13 mouse cellular contexts compared by ENCODE assay signal in the genomic region with DNA sequence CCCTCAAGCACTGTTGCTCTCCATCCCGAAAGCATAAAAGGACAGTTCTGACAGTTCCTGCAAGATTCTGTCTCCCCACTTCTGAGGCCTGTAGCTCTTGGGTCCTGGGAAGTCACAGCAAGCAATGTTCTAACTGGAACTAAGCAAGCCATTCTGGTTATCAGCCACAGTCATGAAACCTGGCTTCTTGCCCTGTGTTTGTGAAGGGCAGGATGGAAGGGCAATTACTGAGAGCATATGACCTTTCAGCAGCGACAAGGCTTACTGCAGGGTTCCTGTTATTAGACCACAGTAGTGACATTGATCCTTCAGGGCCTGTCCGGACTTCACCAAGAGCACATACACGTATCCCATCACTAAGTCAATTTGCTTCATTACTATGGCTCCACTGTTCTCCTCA.
DNase-seq lines count a peak whose midpoint lies in the region; ATAC-seq and TF ChIP-seq lines count a peak whose summit lies in the region.
"Had no signal": no experiment of that assay in that cellular context is flagged by ENCODE, and none has a peak within 500 bp of the region (broad histone marks: within the 10 kb centered on the region; RNA-seq: fewer than 3 reads in every experiment).

No protein-coding gene starts in this region.

- peak overlapping the region; percentile 58 for H3K27ac ChIP-seq in gastrocnemius, adult 2 months
- peak overlapping the region; percentile 91 for H3K27ac ChIP-seq in heart, embryonic 15.5 days
- peak overlapping the region; percentile 75 for H3K27ac ChIP-seq in liver, postnatal 0 days (ENCODE audit: low read depth)
- no peak overlapping the region for H3K27ac ChIP-seq in layer of hippocampus, adult 2 months
- H3K27ac ChIP-seq: embryonic facial prominence, embryonic 12.5 days; liver, embryonic 14.5 days had no signal

- peak; percentile 37 for DNase-seq in gastrocnemius, adult 2 months
- DNase-seq in gastrocnemius, adult 8-10 months (ENCODE audit: low spot score in 2 of 2), result no peak
- peak; percentile 80 for DNase-seq in adrenal gland, postnatal 10 days
- DNase-seq in liver, postnatal 0 days, result peak; percentile 58
- no peak for DNase-seq in layer of hippocampus, adult 2 months (ENCODE audit: low spot score in 2 of 2)
- no peak for DNase-seq in left cerebral cortex, postnatal 10 days (ENCODE audit: extremely low spot score in 1 of 2, low spot score in 2 of 2)
- DNase-seq in right cerebral cortex, postnatal 10 days (ENCODE audit: low spot score in 2 of 2), result no peak
- DNase-seq: right cerebral cortex, adult 18-20 months had no signal

- peaks cover 22% of the 10 kb centered on the region for H3K4me1 ChIP-seq in heart, embryonic 15.5 days (replicated peaks)
- peaks cover 10% of the 10 kb centered on the region; the same call in 1 of the 2 replicates for H3K4me1 ChIP-seq in liver, postnatal 0 days (ENCODE audit: insufficient read depth)
- H3K4me1 ChIP-seq: embryonic facial prominence, embryonic 12.5 days had no signal

- H3K9me3 ChIP-seq in heart, embryonic 15.5 days (replicated peaks), result no peaks in the 10 kb centered on the region
- H3K9me3 ChIP-seq in liver, postnatal 0 days (ENCODE audit: low read length), result no peaks in the 10 kb centered on the region
- H3K9me3 ChIP-seq: embryonic facial prominence, embryonic 12.5 days had no signal

- H3K4me2 ChIP-seq in heart, embryonic 15.5 days, result no peak overlapping the region
- no peak overlapping the region for H3K4me2 ChIP-seq in liver, postnatal 0 days (ENCODE audit: low read depth, low read length)
- H3K4me2 ChIP-seq: embryonic facial prominence, embryonic 12.5 days had no signal

- TF ChIP-seq CTCF in gastrocnemius, adult 2 months (IDR thresholded peaks at IDR 0.05), result no peak
- TF ChIP-seq CTCF in liver, postnatal 0 days (IDR thresholded peaks at IDR 0.05; ENCODE audit: low read depth), result no peak
- TF ChIP-seq CTCF in layer of hippocampus, adult 2 months (conservative IDR thresholded peaks at IDR 0.05), result no peak

- ATAC-seq in heart, embryonic 15.5 days (replicated peaks; ENCODE audit: insufficient number of reproducible peaks, insufficient read depth, low FRiP score, low read depth), result peak; percentile 66
- ATAC-seq in liver, postnatal 0 days, result peak; percentile 84
- ATAC-seq: Patski had no signal

- H3K9ac ChIP-seq in heart, embryonic 15.5 days, result no peak overlapping the region
- H3K9ac ChIP-seq in liver, postnatal 0 days (replicated peaks), result no peak overlapping the region
- H3K9ac ChIP-seq: embryonic facial prominence, embryonic 12.5 days; liver, embryonic 14.5 days had no signal

- H3K27me3 ChIP-seq in heart, embryonic 15.5 days, result no peaks in the 10 kb centered on the region
- no peaks in the 10 kb centered on the region for H3K27me3 ChIP-seq in liver, postnatal 0 days (ENCODE audit: insufficient read depth, low read length)
- H3K27me3 ChIP-seq: embryonic facial prominence, embryonic 12.5 days; Patski had no signal

- 41% methylated on average over 4 of the region's 4 CpGs for WGBS in heart, embryonic 15.5 days
- WGBS in liver, postnatal 0 days (ENCODE audit: insufficient replicate concordance), result 58% methylated on average over 4 of the region's 4 CpGs

- 0 out of 2 replicates have a peak, but pooled peaks have one; percentile 14 for TF ChIP-seq EP300 in liver, postnatal 0 days (IDR thresholded peaks at IDR 0.05; ENCODE audit: low read depth)

- intact Hi-C loops in gastrocnemius, adult 2 months (cut with DNase I), result no loop called here
- intact Hi-C loops in left cerebral cortex, postnatal 10 days (cut with DNase I), result no loop called here

- H3K4me3 ChIP-seq in gastrocnemius, adult 2 months, result no peak overlapping the region
- no peak overlapping the region for H3K4me3 ChIP-seq in heart, embryonic 15.5 days
- no peak overlapping the region for H3K4me3 ChIP-seq in liver, postnatal 0 days (ENCODE audit: low read depth, low read length)
- H3K4me3 ChIP-seq in layer of hippocampus, adult 2 months, result no peak overlapping the region
- H3K4me3 ChIP-seq: embryonic facial prominence, embryonic 12.5 days; myocyte had no signal

- peaks cover 18% of the 10 kb centered on the region for H3K36me3 ChIP-seq in heart, embryonic 15.5 days
- H3K36me3 ChIP-seq in liver, postnatal 0 days (replicated peaks; ENCODE audit: insufficient read depth, low read length), result 0 out of 2 replicates have a peak, but pooled peaks cover 3% of the 10 kb centered on the region
- H3K36me3 ChIP-seq: embryonic facial prominence, embryonic 12.5 days had no signal

Comparison
In these comparisons a context has a peak if more than half of its experiments do, and no peak if none do; other contexts are left out.
1. DNase-seq: peak in gastrocnemius, adult 2 months (single experiment), adrenal gland, postnatal 10 days (single experiment) and liver, postnatal 0 days (single experiment); none in gastrocnemius, adult 8-10 months (0 of 2), layer of hippocampus, adult 2 months (0 of 2), left cerebral cortex, postnatal 10 days (0 of 2) and right cerebral cortex, postnatal 10 days (0 of 2).